Mouse (Mus musculus): ENCODE data around the gene Vps33b. TPM values are rescaled to one million over a fixed set of nuclear protein-coding genes. Genes with fewer than 3 reads are reported as not detected.
A peak's percentile ranks its signal among the peaks of the same experiment; 100 is the strongest.

The Vps33b gene
- polyA plus RNA-seq, 1 experiment from 2014 or later = 22.1 TPM

DNA sequence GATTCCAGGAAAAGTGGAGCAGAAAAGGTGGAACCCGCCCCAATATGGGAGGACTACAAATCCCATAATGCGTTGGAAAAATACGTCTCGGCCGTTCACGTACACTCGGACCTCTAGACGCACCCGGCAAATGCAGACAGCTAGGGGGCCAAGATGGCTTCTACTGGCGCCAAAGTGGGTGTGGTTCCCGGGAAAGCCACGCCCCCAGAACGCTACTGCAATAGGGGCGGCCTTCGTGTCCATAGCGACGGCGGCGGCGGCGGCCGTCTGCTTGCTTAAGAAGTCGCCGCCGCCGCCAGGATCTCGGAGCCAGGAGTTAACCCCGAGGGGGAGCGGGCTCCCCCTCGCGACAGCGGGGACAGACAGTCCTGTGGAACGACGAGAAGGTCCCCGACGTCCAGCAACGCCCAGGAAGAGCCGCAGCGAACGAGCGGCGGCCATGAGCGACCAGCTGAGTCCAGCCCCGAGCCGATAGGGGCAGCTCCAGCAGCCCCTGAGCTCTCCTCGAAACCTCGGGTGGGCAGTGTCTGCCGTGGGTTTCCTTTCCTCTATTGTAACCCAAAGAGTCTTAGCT, 23.2 kb upstream of the Vps33b start, which contains the start of gene Ttll13:
Gene Ttll13, plus strand, starts transcription at position 229 of the 574 bp plus-strand sequence.
- Histone ChIP-seq H3K4me3 (peak within 1 kb of the TSS; percentile 48), H3K9me3 (no peaks in the 10 kb centered on the region), H3K4me2 (replicated peaks) (peak within 1 kb of the TSS; percentile 62), H3K4me1 (no peaks in the 10 kb centered on the region), H3K27me3 (replicated peaks) (no peaks in the 10 kb centered on the region), H3K27ac (peak within 1 kb of the TSS; percentile 79), H3K36me3 (no peaks in the 10 kb centered on the region), H3K9ac (peak within 1 kb of the TSS; percentile 60)
- under 1% methylated on average over 48 of the region's 48 CpGs for WGBS
- peak; percentile 98 for ATAC-seq (ENCODE audit: low FRiP score, low read depth)

DNA sequence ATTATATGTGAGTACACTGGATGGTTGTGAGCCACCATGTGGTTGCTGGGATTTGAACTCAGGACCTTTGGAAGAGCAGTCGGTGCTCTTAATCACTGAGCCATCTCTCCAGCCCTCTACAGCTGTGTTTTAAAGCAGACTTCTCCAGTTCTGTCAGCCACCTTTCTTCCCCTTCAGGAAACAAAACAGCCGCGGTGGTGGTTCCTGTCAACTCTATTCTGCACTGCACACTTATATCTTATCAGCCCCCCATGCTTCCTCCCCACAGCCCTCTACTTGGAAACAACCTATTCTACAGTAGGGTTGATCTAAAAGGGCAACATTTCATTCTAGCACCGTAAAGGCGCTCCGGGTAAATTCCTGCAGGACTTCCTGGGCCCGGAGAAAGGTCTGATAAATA, 22.6 kb upstream of the Vps33b start:
- H3K4me3 ChIP-seq = peak overlapping the region; percentile 48; the same call in 1 of the 2 replicates
- H3K9me3 ChIP-seq = no peaks in the 10 kb centered on the region
- WGBS = 68% methylated on average over 7 of the region's 7 CpGs
- H3K27me3 ChIP-seq (replicated peaks) = peaks cover 5% of the 10 kb centered on the region; the same call in 1 of the 2 replicates
- H3K4me1 ChIP-seq = no peaks in the 10 kb centered on the region
- no peaks in the 10 kb centered on the region for H3K36me3 ChIP-seq
- ATAC-seq (ENCODE audit: low FRiP score, low read depth) = no peak
- H3K27ac ChIP-seq = no peak overlapping the region
- peak overlapping the region; percentile 62 for H3K4me2 ChIP-seq (replicated peaks)
- no peak overlapping the region for H3K9ac ChIP-seq

DNA sequence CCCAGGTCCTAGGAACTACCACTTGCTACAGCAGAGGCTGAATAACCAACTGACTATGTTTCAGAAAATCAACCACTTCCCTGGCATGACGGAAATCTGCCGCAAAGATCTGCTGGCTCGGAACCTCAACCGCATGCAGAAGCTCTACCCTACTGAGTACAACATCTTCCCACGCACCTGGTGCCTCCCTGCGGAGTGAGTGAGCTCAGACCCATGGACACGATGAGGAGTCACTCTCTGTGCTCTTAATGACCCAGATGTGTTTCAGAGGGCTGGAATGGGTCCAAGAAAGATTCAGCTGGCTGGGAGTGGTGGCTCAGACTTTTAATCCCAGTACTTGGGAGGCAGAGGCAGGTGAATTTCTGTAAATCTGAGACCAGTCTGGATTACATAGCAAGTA, 17.0 kb upstream of the Vps33b start:
- Histone ChIP-seq H3K4me1 (no peaks in the 10 kb centered on the region), H3K9me3 (no peaks in the 10 kb centered on the region), H3K4me3 (no peak overlapping the region), H3K27me3 (replicated peaks) (peaks cover 5% of the 10 kb centered on the region; the same call in 1 of the 2 replicates), H3K9ac (no peak overlapping the region), H3K4me2 (replicated peaks) (no peak overlapping the region), H3K27ac (no peak overlapping the region), H3K36me3 (no peaks in the 10 kb centered on the region)
- 81% methylated on average over 7 of the region's 7 CpGs for WGBS
- ATAC-seq (ENCODE audit: low FRiP score, low read depth) = no peak

DNA sequence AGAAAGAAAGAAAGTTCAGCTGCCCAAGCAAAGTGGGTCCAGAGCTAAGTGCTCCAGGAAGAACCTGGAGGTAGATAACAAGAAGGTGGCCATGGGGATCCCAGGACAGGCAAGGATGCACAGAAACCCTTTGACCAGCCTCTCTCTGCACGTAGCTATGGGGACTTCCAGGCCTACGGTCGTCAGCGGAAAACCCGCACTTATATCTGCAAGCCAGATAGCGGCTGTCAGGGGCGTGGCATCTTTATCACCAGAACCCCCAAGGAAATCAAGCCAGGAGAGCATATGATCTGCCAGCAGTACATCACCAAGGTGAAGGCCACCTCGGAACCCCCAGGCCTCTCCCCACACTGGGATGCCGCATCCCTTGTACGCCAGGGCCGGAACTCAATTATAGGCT, 16.6 kb upstream of the Vps33b start:
- no peak for ATAC-seq (ENCODE audit: low FRiP score, low read depth)
- Histone ChIP-seq H3K36me3 (no peaks in the 10 kb centered on the region), H3K9ac (no peak overlapping the region), H3K27ac (no peak overlapping the region), H3K9me3 (no peaks in the 10 kb centered on the region), H3K4me2 (replicated peaks) (no peak overlapping the region), H3K27me3 (replicated peaks) (peaks cover 6% of the 10 kb centered on the region; the same call in 1 of the 2 replicates), H3K4me3 (no peak overlapping the region), H3K4me1 (no peaks in the 10 kb centered on the region)
- WGBS = 87% methylated on average over 11 of the region's 11 CpGs

DNA sequence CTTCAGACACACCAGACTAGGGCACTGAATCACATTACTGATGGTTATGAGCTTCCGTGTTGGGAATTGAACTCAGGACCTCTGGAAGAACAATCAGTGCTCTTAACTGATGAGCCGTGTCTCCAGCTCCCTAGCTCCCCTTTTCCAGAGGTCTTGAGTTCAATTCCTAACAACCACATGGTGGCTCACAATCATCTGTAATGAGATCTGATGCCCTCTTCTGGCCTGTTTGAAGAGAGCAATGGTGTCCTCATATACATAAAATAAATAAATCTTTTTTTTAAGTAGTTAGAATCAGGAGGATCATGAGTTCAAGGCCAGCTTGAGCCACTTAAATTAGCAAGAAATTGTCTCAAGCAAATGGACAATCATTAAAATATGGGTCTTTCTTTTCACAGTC, 13.5 kb upstream of the Vps33b start:
- Histone ChIP-seq H3K27me3 (replicated peaks) (peaks cover 26% of the 10 kb centered on the region), H3K4me2 (replicated peaks) (no peak overlapping the region), H3K9me3 (no peaks in the 10 kb centered on the region), H3K4me1 (peaks cover 5% of the 10 kb centered on the region; the same call in 1 of the 2 replicates), H3K36me3 (no peaks in the 10 kb centered on the region), H3K9ac (no peak overlapping the region), H3K27ac (no peak overlapping the region), H3K4me3 (no peak overlapping the region)
- 70% methylated on average over 2 of the region's 2 CpGs for WGBS
- ATAC-seq (ENCODE audit: low FRiP score, low read depth) = no peak

DNA sequence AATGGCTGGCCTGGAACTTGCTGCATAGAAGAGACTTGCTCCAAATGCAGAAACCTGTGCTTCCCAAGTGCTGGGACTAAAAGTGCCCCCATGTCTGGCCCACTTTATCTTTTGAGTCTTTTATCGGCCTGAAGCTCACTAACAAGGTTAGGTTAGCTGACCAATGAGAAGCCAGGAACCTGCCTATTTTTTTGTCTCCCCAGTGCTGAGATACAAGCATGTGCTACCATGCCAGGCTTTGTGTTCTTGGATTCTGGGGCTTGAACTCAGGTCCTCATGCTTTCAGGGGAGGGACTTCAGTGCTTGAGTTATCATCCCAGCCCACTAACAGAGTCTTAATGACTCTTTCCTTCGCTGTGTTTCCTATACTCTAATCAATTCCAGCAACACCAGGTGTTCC, 11.7 kb upstream of the Vps33b start:
- peaks cover 13% of the 10 kb centered on the region for H3K4me1 ChIP-seq
- WGBS = 75% methylated on average over 2 of the region's 2 CpGs
- no peak overlapping the region for H3K9ac ChIP-seq
- no peak overlapping the region for H3K4me2 ChIP-seq (replicated peaks)
- no peaks in the 10 kb centered on the region for H3K36me3 ChIP-seq
- H3K9me3 ChIP-seq = no peaks in the 10 kb centered on the region
- H3K27me3 ChIP-seq (replicated peaks) = peaks cover 21% of the 10 kb centered on the region; the same call in 1 of the 2 replicates
- H3K27ac ChIP-seq = no peak overlapping the region
- no peak overlapping the region for H3K4me3 ChIP-seq
- ATAC-seq (ENCODE audit: low FRiP score, low read depth) = no peak

DNA sequence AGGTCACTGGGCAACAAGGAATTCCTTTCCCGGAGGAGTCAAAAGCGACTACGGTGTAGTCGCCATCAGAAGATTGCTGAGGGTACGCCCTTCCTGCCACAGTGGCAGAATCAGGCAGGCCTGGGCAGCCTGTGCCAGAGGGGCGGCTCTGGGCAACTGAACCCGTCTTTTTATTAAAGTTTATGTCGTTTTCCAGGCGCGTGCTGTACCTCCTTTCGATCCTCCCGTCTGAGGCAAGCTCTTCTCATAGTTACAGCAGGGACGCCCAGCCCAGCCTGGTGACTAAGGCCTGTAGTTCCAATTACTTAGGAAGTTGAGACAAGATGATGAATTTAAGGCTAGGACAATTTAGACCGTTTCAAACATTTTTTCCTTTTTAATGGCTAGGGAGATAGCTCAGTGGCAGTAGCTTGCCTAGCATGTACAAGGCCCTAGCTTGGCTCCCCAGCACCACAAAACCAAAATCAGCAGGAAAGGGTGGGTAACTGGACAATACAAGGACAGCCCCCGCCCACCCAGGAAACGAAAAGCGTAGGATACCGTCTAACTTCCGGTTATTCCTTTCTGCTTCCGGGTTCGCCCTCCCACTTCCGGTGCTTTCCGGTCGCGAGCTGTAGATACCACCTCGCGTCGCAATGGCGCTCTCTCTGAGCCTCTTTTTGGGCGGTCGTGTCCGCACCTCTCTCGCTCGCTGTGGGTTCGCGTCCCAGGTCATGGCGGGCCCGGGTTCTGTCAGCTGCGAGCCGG, 8.7 kb upstream of the Vps33b start, which contains the start of gene Ngrn:
Gene Ngrn, plus strand, starts transcription at position 591 of the 747 bp plus-strand sequence.
- H3K4me2 ChIP-seq (replicated peaks) = peak within 1 kb of the TSS; percentile 89
- H3K9me3 ChIP-seq = no peaks in the 10 kb centered on the region
- peaks cover 19% of the 10 kb centered on the region for H3K36me3 ChIP-seq
- no peak within 1 kb of the TSS for H3K27ac ChIP-seq
- WGBS = 28% methylated on average over 40 of the region's 40 CpGs
- peak within 1 kb of the TSS; percentile 80 for H3K9ac ChIP-seq
- H3K27me3 ChIP-seq (replicated peaks) = peaks cover 21% of the 10 kb centered on the region; the same call in 1 of the 2 replicates
- peak; percentile 87 for ATAC-seq (ENCODE audit: low FRiP score, low read depth)
- H3K4me1 ChIP-seq = peaks cover 17% of the 10 kb centered on the region
- peak within 1 kb of the TSS; percentile 70 for H3K4me3 ChIP-seq

DNA sequence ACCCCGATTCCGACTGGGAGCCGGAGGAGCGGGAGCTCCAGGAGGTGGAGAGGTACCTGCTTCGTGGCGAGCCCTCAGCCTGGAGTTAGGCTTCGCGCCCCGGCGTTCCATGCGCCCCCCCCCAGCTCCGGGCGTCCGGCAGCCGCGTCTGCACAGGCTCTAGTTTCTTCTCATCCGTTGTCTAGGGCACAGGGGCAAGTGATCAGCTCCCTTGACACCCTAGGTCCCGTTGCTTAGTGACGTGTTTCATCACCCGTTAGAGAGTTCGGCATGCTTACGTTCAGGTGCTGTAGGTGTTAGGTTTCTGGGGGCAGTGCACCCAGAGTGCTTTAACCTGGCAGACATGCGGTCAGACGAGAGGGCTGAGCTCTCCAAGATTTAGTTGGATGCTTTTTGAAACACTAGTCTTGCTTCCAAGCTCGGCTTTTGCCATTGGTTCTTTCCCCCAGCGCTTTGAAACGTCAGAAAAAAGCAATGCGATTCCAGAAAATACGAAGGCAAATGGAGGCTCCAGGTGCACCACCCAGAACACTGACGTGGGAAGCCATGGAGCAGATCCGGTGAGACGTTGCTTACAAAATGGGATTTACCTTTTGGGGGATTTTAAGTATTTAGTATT, 8.0 kb upstream of the Vps33b start:
- peak; percentile 58 for ATAC-seq (ENCODE audit: low FRiP score, low read depth)
- 1% methylated on average over 32 of the region's 32 CpGs for WGBS
- Histone ChIP-seq H3K4me2 (replicated peaks) (peak overlapping the region; percentile 89), H3K4me3 (peak overlapping the region; percentile 70), H3K4me1 (peaks cover 17% of the 10 kb centered on the region), H3K36me3 (peaks cover 23% of the 10 kb centered on the region), H3K9ac (peak overlapping the region; percentile 80), H3K9me3 (no peaks in the 10 kb centered on the region), H3K27me3 (replicated peaks) (peaks cover 21% of the 10 kb centered on the region; the same call in 1 of the 2 replicates), H3K27ac (no peak overlapping the region)

DNA sequence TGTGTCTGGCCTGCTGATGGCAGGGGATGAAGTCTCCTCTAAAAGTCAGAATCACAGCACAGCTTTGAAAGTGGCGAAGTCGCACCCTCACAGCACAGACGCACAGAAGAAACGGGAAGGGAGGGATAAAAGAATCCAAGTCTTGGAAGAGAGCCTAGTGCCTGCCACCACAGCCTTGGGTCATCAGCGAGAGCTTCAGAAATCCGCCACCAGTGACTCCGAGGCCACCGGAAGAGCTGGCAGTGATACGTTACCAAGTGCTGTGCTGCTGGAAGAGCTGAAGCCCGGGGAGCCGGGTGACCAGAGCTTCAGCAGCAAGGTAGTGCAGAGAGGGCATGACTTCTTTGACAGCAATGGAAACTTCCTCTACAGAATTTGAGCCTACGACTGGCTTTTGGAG, 4.8 kb upstream of the Vps33b start:
- WGBS = 95% methylated on average over 12 of the region's 12 CpGs

DNA sequence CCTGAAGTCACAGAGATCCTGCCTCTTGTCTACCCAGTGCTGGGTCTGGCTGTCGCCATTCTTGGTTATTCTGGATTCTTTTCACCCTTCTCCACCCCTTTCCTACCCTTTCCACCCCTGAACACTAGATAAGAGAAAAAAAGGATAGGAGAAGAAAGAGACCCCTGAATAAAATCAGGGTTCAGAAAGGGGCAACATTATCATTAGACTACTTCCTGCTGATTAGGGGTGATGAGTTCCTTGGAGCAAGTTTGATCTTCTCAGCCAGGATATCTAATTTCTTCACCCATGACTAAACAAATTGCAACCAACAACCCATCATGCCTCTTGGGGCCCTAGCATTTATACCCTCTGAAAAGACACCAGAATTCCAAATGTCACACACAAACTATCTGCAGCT, 1.7 kb upstream of the Vps33b start:
- H3K4me3 ChIP-seq = no peak overlapping the region
- H3K4me2 ChIP-seq (replicated peaks) = no peak overlapping the region
- H3K4me1 ChIP-seq = peaks cover 14% of the 10 kb centered on the region
- no peak for ATAC-seq (ENCODE audit: low FRiP score, low read depth)
- no peaks in the 10 kb centered on the region for H3K27me3 ChIP-seq (replicated peaks)
- H3K9ac ChIP-seq = no peak overlapping the region
- no peak overlapping the region for H3K27ac ChIP-seq
- peaks cover 31% of the 10 kb centered on the region for H3K36me3 ChIP-seq
- 86% methylated on average over 1 of the region's 1 CpGs for WGBS
- no peaks in the 10 kb centered on the region for H3K9me3 ChIP-seq

More for the DNA sequence above, 4.8 kb upstream of the Vps33b start:
- Histone ChIP-seq H3K9ac (no peak overlapping the region), H3K27me3 (replicated peaks) (0 out of 2 replicates have a peak, but pooled peaks cover 5% of the 10 kb centered on the region), H3K4me2 (replicated peaks) (no peak overlapping the region), H3K27ac (no peak overlapping the region), H3K36me3 (peaks cover 29% of the 10 kb centered on the region), H3K4me3 (no peak overlapping the region), H3K4me1 (peaks cover 19% of the 10 kb centered on the region), H3K9me3 (no peaks in the 10 kb centered on the region)
- no peak for ATAC-seq (ENCODE audit: low FRiP score, low read depth)

DNA sequence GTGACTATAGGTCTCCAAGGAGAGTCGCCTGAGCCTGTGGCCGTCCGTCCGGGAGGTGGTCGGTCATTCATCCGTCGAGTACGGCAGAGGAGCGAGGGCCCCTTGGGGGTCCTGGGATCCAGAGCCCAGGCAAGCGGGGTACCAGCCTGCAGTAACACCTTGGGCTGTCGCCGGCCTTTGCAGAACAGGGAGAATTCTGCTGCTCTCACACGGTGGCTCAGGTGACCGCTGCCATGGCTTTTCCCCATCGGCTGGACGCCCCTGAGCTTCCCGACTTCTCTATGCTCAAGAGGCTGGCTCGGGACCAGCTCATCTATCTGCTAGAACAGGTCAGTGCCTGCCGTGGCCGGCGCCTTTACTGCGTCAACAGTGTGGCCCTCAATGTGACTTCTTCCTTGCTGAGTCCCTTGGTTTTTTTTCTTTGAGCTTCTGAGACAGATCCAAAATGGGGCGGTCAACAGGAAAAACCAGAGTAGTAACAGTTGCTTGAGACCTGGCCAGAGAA, 354 bp downstream of the Vps33b start:
- H3K27me3 ChIP-seq (replicated peaks) = no peaks in the 10 kb centered on the region
- peaks cover 10% of the 10 kb centered on the region for H3K4me1 ChIP-seq
- H3K9me3 ChIP-seq = peaks cover 10% of the 10 kb centered on the region
- H3K27ac ChIP-seq = no peak overlapping the region
- ATAC-seq (ENCODE audit: low FRiP score, low read depth) = peak; percentile 54
- peaks cover 41% of the 10 kb centered on the region for H3K36me3 ChIP-seq
- H3K4me2 ChIP-seq (replicated peaks) = peak overlapping the region; percentile 92
- WGBS = 1% methylated on average over 23 of the region's 23 CpGs
- peak overlapping the region; percentile 82 for H3K9ac ChIP-seq
- H3K4me3 ChIP-seq = peak overlapping the region; percentile 83

DNA sequence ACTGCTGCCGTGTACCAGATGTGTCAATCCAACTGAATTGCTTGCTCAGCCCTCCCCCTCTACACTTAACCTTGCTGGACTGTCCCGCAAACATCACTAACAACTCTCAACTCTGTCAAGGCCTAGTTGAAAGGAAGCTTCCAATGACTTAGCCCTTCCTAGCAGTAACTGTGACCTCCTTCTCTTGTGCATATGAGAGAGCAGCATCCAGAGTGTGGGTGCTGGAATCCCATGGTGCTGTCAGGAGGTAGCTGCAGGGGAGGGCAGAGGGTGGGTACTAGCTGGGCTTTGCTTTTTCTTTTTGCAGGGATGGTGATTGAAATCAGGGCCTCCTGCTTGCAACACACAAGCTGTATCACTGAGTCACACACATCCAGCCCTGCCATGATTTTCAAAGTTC, 4.0 kb downstream of the Vps33b start:
- no peaks in the 10 kb centered on the region for H3K27me3 ChIP-seq (replicated peaks)
- no peak overlapping the region for H3K4me3 ChIP-seq
- no peak for ATAC-seq (ENCODE audit: low FRiP score, low read depth)
- no peak overlapping the region for H3K9ac ChIP-seq
- H3K4me2 ChIP-seq (replicated peaks) = no peak overlapping the region
- H3K36me3 ChIP-seq = peaks cover 55% of the 10 kb centered on the region
- 94% methylated on average over 2 of the region's 2 CpGs for WGBS
- H3K9me3 ChIP-seq = peaks cover 16% of the 10 kb centered on the region
- H3K4me1 ChIP-seq = peaks cover 10% of the 10 kb centered on the region
- H3K27ac ChIP-seq = no peak overlapping the region

Measured in neural tube, embryonic 12.5 days (tissue).